Mouse (Mus musculus) right cerebral cortex, adult 18-20 months (tissue): Measurements from ENCODE around the gene Tnfrsf1b.

Experiments used
- DNase-seq: peaks from one replicate; pipeline ENCODE4 v3.0.0; 2022; ENCODE audit warnings: mixed read lengths

The Tnfrsf1b gene

DNA sequence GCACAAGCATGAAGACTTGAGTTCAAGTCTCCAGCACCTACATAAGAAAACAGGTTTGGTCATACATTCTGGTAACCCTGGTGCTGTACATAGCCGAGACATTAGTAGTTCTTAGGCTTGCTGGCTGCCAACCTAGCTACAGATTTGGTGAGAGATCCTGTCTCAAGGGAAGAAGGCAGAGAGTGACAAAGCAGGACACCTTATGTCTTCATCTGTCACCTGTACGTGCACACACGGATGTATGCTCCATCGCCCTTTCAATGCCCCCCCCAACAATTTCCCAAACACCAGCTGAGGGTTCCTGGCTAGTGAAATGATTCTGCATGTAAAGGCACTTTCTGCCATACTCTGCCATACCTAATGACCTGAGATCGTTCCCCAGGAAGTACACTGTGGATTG lies 9.5 kb upstream of the Tnfrsf1b start:
- no peak for DNase-seq

- DNase-seq: no peak
Measured at GRCm38 (mm10) chr4:145254418-145254817, 7.7 kb upstream of the Tnfrsf1b start.

DNA sequence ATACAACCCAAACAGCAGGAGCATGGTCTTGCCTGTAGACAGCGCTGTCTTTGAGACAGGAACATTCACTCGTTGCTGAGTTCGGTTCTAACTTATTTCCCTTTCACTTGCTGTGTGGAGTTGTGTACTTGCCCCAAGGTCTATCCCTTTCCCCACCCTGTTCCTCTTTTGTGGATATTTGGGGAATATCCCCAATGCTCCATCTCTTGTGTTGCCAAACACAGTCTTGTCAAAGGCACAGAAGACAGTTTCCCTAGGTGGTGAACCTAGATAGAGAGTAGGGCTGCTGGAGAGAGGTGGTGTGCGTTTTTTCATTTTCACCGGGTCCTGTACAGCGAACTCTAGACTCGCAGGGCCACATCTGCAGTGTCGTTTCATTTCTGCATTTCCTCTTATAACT lies 5.9 kb upstream of the Tnfrsf1b start:
- no peak for DNase-seq

GRCm38 (mm10) chr4:145251546-145251945 lies 4.9 kb upstream of the Tnfrsf1b start:
- DNase-seq: no peak

DNA sequence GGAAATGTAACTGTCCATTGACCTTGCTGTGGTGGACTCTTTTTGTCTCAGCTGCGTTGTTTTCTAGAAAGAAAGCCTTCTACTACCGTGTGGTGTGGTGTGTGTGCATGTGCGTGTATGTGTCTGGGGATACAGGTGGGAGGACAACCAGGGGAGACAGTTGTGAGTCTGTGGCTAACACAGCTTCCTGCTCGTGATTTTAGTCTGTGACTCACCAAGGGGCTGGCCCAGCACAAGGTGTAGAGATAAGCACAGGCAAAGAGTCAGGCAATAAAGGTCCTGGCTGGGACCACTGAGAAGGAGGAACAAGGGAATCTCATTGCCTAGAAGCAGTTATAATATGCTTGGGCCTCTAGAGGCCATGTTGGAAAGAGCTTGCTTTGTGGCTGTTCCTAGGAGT lies 3.3 kb upstream of the Tnfrsf1b start:
- no peak for DNase-seq

DNA sequence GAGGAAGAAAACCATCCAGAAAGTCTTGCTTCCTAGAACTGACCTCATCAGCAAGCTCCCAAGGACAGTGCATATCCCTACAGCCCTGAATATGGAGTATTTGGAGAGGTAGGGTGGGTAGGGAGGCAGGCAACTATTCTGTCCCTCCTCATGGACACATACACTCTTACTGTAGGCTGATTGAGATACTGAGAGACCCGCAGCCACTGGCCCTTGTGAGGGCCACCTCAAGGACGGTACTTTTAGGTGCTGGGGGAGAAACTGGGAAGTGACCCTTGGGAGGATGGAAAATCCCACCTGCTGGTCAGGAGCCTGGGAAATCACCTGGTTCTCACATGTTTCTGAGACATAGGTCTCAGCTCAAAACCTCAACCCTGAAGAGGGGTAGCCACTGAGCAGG lies 886 bp upstream of the Tnfrsf1b start:
- DNase-seq: no peak

DNA sequence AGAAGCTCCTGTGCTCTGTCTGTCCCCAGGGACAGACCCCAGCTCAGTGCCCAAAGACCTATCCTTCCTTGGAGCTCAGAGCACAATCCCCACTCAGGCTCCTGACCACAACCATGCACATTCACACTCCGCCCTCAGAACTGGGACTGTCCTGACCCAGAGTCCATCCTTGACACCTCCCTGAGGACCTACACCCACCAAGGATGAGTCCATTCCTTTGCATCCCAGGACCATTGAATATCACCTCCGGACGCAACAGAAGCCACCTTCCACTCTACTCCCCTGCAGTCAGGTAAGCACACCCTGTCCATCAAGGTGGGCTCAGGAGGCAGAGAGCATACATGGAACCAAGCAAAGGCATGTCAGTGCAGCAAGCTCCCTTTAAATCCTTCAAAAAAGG lies 1.1 kb downstream of the Tnfrsf1b start:
- no peak for DNase-seq

- no peak for DNase-seq
Measured at GRCm38 (mm10) chr4:145244676-145245075, 2.0 kb downstream of the Tnfrsf1b start.

DNA sequence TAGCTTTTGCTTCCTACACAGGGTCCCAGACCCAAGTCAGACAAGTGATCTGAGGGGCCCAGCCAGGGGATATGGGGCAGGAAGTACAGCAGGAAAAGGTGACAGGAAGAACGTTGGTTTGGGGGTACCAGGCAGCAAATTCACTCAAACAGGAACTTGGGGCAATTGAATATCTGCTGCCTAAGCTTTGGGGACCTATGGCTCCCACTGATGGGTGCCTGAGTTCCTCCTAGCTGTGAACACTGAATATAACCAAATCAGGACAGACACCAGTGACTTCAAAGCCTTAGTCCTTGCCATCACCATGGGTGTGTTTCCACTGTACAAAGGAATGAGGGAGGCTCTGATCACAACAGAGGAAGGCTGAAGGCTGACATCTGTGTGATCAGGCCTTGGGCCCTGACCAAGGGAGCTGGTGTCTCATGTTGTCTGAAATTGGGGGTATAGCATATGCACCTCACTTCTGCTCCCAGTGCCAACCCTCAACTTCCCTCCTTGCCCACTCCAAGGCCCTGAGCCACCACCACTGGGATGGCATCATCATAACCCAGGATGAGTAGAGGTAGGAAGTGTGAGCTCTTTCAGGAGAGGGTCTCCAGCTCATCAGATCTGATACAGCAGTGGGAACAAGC lies 3.8 kb downstream of the Tnfrsf1b start:
- DNase-seq: no peak

DNA sequence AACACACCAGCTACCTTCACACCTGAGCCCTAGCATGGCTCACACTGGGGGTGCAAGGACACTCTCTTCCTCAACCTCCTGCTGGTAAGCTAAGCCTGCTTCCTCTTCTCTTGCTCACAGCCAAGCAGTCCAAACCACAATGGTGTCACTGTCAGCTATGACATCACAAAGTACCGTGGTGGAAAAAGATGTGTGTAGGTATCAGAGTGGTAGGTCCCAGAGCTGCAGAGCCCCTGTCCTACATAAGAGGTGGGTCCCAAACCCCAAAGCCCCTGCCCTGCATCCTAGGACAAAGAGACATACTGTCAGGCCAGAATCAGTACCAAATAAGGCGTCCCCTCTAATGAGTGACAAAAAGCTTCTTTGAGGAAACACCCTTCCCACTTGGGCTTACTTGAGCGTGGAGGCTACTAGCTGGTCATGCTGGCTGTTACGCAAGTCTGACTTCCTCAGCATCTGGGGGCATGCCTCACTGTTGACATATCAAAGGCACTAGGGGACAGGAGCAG lies 5.9 kb downstream of the Tnfrsf1b start:
- no peak for DNase-seq

DNA sequence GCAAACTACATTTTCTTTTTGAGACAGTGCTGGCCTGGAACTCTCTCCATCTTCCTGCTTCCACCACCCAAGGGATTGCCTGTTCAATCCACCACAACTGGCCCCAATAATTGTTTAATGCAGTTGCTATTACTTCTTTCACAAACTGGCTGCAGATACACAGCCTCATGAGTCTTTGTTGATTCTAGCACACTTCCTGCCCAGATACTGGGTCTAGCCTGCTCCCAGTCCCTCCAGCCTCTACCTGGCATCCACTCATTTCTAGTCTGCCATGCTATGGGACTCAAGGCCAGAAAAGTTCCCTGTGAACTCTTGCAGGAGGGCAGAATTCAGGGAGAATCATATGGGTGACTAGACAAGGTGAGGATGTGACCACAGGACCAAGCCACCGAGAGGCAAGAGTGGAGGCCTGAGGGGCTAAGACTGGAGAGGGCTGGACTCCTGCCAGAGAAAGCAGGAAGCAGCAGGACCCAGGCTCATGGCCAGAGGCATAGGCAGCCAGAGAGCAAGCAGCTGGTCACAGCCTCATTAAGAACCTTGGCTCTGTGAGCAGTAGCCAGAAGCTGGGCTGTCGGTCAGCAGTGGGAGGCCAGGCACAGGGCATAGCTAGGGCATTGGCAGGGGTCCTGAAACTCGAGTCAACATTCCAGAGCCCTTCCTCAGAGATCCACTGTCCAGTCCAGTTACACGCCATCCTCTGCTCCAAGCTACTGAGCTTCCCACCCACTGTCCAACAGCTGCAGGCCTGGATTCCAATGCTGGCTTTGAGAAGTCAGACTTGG lies 7.4 kb downstream of the Tnfrsf1b start:
- no peak for DNase-seq

GRCm38 (mm10) chr4:145236027-145236426 lies 10.6 kb downstream of the Tnfrsf1b start:
- DNase-seq: no peak

DNA sequence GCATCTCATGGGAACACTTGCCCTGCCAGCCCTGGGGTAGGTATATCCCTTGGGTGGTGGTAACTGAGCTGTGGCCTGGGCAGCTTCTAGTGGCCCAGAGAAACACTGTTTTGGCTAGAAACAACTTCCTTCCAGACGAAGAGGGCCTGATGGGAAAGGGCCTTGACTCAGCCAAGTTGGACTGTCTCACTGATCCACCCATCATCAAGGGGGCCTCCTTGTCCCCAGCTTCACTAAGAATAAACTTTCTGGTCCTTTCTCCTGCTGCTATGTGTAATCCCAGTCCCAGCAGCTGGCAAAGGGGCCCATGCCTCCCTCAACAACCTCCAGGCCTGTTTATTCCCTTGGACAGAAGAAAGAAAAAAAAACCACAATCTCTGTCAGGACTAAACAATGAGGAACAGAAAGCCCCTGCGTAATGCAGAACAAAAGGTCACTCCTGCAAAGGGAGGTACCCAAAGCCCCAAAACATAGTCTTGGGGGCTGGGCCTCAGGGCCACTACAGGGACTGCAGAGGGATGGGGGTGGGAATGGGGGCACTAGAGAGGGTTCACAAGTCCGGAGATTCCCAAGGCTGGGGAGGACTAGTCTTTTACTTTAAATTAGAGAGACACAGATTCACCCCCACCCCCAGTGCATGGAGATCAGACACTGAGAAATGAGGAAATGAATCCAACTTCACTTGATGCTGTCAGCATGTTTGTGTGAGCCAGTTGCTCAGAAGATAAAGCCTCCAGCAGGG lies 13.0 kb downstream of the Tnfrsf1b start:
- no peak for DNase-seq

GRCm38 (mm10) chr4:145231732-145232131 lies 14.9 kb downstream of the Tnfrsf1b start:
- DNase-seq: no peak

DNA sequence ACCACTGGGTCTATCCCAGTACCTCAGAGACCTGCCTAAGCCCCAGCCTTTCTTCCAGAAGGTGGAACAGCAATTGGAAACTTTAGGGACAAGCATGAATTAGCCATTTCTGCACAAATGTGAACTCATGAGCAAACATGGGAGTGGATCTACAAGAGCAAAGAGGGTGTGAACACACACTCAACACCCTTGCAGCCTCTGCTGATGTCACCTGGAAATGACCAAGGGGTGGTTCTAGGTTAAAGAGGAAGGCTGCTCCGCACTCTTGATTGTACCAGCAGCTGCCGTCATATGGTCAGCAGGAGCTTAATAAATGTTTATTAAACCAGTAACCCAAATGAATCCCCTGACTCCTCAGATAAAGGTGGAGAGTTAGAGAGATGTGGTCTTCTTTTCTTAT lies 16.0 kb downstream of the Tnfrsf1b start:
- no peak for DNase-seq

GRCm38 (mm10) chr4:145229524-145230163 lies 17.0 kb downstream of the Tnfrsf1b start:
- DNase-seq: no peak

- no peak for DNase-seq
Measured at GRCm38 (mm10) chr4:145229051-145229450, 17.6 kb downstream of the Tnfrsf1b start.

GRCm38 (mm10) chr4:145224613-145225012 lies 22.1 kb downstream of the Tnfrsf1b start:
- DNase-seq: no peak

DNA sequence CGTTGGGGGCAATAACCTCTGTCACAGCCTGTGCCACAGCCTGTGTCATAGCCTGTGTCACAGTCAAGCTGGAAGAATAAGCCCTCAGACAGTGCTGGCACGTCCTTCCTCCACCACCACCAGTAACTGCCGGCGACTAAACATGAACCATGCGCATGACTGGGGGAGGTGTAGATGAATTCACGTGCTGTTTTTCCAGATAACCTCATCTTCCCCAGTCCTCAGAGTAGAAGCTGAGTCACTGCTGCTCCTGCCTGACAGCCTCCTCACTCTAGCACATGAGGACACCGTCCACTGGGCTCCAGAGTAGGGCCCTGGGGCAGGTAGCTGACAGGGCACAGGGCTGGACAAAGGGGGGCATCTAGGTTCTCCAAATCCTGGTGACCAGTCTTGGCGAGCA lies 24.6 kb downstream of the Tnfrsf1b start:
- no peak for DNase-seq

GRCm38 (mm10) chr4:145221379-145221778 lies 25.3 kb downstream of the Tnfrsf1b start:
- DNase-seq: no peak

DNA sequence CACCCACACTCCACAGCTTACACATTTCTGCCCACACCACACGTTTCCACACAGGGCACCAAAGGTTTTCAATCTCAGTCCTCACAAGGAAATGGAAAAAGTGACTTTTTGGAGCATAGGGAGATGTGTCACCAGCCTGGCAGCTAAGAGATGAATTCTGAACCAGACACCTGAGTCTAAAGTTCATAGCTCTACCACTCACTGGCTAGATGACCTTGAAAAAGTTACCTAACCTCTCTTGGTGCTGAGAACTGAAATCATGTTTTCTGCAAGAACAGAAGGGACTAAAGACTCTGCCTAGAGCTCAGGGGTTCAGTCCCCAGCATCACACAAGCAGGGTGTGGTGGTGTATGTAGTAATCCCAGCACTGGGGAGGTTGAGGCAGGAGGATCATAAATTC lies 26.7 kb downstream of the Tnfrsf1b start:
- no peak for DNase-seq

DNA sequence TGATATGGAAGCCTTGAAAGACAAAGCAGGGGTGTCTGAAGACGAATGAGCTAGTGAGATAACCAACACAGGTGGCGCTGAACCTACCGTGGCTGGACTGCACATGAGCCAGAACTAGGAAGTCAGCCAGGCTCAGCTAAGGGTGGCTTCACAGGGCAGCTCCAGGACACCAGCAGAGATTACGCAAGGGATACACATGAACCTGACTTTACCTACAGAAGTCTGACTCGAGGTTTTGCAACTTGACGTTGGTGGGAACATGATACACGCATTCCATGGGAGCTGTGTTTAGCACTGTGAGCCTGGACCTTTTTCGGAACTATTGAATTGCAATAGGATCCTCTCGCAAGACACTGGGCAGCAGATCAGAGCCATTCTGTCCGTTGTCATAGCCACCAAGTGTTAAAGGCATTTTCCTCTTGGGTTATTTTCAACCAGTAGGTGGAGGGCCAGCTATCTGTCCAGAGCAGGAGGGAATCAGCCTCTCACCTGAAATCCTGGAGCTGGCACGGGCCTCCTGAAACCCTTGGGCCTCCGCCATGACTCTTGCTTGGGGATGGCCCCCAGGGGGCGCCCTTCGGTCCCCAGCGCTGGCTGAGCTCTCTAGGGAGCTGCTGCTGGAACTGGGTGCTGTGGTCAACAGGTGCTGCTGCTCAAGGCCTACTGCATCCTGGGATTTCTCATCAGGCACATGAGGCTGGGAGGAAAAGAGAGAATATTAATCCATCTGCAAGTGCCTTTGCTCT lies 27.3 kb downstream of the Tnfrsf1b start:
- DNase-seq: no peak

DNA sequence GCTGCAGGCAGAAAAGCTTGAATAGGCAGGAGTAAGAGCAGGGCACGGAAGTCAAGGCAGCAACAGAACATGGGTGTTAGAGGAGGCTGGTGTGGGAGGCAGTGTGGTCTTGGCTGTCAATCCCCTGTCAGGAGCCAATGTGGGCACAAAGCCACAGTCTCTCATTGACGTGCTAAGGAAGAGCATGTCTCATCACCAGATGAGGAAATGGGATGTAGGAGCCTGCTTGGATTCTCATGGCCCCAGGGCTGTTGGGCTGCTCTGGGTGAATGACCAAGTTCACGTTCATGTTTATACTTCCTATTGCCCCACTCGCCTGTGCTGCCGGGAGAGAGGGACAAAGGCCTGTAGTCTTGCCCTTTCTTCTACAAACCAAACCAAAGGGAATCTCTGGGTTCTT lies 28.8 kb downstream of the Tnfrsf1b start:
- no peak for DNase-seq
